In the genomic region with DNA sequence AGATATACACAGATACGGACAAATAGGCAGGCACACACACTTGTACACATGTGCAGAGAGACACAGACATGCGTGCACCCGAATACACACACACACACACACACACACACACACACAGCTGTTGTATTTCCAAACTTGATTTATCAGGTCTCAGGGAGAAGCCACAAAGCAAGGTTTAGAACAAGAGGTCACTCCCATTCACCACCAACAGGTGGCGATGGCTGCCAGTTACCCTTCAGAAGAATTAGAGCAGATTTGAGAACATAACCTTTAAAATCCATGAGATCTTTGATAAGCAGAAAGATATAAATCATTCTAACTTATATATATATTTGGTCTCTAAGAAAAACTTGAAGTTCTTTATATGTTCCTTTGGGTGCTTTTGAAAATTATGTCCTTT, we compare ENCODE assay signal across 9 mouse cellular contexts.
DNase-seq lines count a peak whose midpoint lies in the region; ATAC-seq and TF ChIP-seq lines count a peak whose summit lies in the region.
"Had no signal": no experiment of that assay in that cellular context is flagged by ENCODE, and none has a peak within 500 bp of the region (broad histone marks: within the 10 kb centered on the region; RNA-seq: fewer than 3 reads in every experiment).

No protein-coding gene starts in this region.

- peaks cover 8% of the 10 kb centered on the region; the same call in 1 of the 2 replicates for H3K27me3 ChIP-seq in heart, embryonic 11.5 days (ENCODE audit: control insufficient read depth, insufficient read depth, low read length)
- H3K27me3 ChIP-seq in hindbrain, postnatal 0 days (ENCODE audit: insufficient read depth, low read length) = no peaks in the 10 kb centered on the region
- H3K27me3 ChIP-seq in stomach, postnatal 0 days (ENCODE audit: control insufficient read depth, insufficient read depth, low read length) = no peaks in the 10 kb centered on the region
- H3K27me3 ChIP-seq: embryonic facial prominence, embryonic 15.5 days had no signal

- no peak overlapping the region for H3K4me2 ChIP-seq in heart, embryonic 11.5 days
- H3K4me2 ChIP-seq in hindbrain, postnatal 0 days (ENCODE audit: low read depth, low read length) = no peak overlapping the region
- no peak overlapping the region for H3K4me2 ChIP-seq in stomach, postnatal 0 days (replicated peaks; ENCODE audit: low read depth)
- H3K4me2 ChIP-seq: embryonic facial prominence, embryonic 15.5 days had no signal

- H3K4me1 ChIP-seq in heart, embryonic 11.5 days (ENCODE audit: control insufficient read depth, insufficient read depth, low read length) = no peaks in the 10 kb centered on the region
- no peaks in the 10 kb centered on the region for H3K4me1 ChIP-seq in hindbrain, postnatal 0 days (ENCODE audit: insufficient read depth, low read length)
- no peaks in the 10 kb centered on the region for H3K4me1 ChIP-seq in stomach, postnatal 0 days (replicated peaks; ENCODE audit: control insufficient read depth, insufficient read depth)

- no peaks in the 10 kb centered on the region for H3K9me3 ChIP-seq in heart, embryonic 11.5 days (replicated peaks; ENCODE audit: control insufficient read depth, low read length)
- no peaks in the 10 kb centered on the region for H3K9me3 ChIP-seq in hindbrain, postnatal 0 days (ENCODE audit: low read length)
- H3K9me3 ChIP-seq in stomach, postnatal 0 days (ENCODE audit: control insufficient read depth, low read length) = no peaks in the 10 kb centered on the region
- H3K9me3 ChIP-seq: embryonic facial prominence, embryonic 15.5 days had no signal

- no peak overlapping the region for H3K4me3 ChIP-seq in heart, embryonic 11.5 days (ENCODE audit: low read depth, low read length)
- no peak overlapping the region for H3K4me3 ChIP-seq in hindbrain, postnatal 0 days (ENCODE audit: low read length)
- no peak overlapping the region for H3K4me3 ChIP-seq in stomach, postnatal 0 days (ENCODE audit: low read depth, low read length)
- H3K4me3 ChIP-seq: embryonic facial prominence, embryonic 15.5 days had no signal

- no peak for ATAC-seq in heart, embryonic 11.5 days (replicated peaks; ENCODE audit: insufficient number of reproducible peaks, low FRiP score, low TSS enrichment)
- no peak for ATAC-seq in hindbrain, postnatal 0 days
- ATAC-seq in stomach, postnatal 0 days (ENCODE audit: low FRiP score, low TSS enrichment) = no peak

- WGBS in heart, embryonic 11.5 days (ENCODE audit: insufficient replicate concordance) = 52% methylated on average over 4 of the region's 4 CpGs
- 58% methylated on average over 4 of the region's 4 CpGs for WGBS in hindbrain, postnatal 0 days
- WGBS in stomach, postnatal 0 days = 38% methylated on average over 4 of the region's 4 CpGs

- peak; percentile 41 to 59 for DNase-seq in heart, postnatal 10 days
- DNase-seq in ovary, postnatal 36 days (ENCODE audit: low spot score) = peak; percentile 7
- no peak for DNase-seq in ovary, postnatal 10 days (ENCODE audit: low spot score)
- DNase-seq in adrenal gland, postnatal 36 days = peak; percentile 8 to 37
- peak; percentile 52 for DNase-seq in hindbrain, postnatal 0 days (ENCODE audit: low spot score)
- DNase-seq in stomach, postnatal 0 days (ENCODE audit: low spot score) = peak; percentile 31
- no peak for DNase-seq in thymus, postnatal 10 days (ENCODE audit: low spot score in 2 of 2)

- no peaks in the 10 kb centered on the region for H3K36me3 ChIP-seq in heart, embryonic 11.5 days (ENCODE audit: control insufficient read depth, insufficient read depth, low read length)
- H3K36me3 ChIP-seq in hindbrain, postnatal 0 days (ENCODE audit: insufficient read depth, low read length) = no peaks in the 10 kb centered on the region
- no peaks in the 10 kb centered on the region for H3K36me3 ChIP-seq in stomach, postnatal 0 days (ENCODE audit: control insufficient read depth, insufficient read depth, low read length)
- H3K36me3 ChIP-seq: embryonic facial prominence, embryonic 15.5 days had no signal

- peak; percentile 72 for TF ChIP-seq CTCF in hindbrain, postnatal 0 days (IDR thresholded peaks at IDR 0.05; ENCODE audit: low read depth)
- TF ChIP-seq CTCF in stomach, postnatal 0 days (IDR thresholded peaks at IDR 0.05; ENCODE audit: low read depth) = peak; percentile 79

- no peak overlapping the region for H3K9ac ChIP-seq in heart, embryonic 11.5 days (ENCODE audit: low read depth, low read length)
- no peak overlapping the region for H3K9ac ChIP-seq in hindbrain, postnatal 0 days (replicated peaks; ENCODE audit: low read length)
- no peak overlapping the region for H3K9ac ChIP-seq in stomach, postnatal 0 days (ENCODE audit: low read length)
- H3K9ac ChIP-seq: embryonic facial prominence, embryonic 15.5 days had no signal

- intact Hi-C loops in heart, postnatal 10 days (cut with DNase I) = loop anchor here (5.0 kb wide), 1 partner anchor 142 kb away; no protein-coding TSS in a partner anchor

- TF ChIP-seq EP300 in stomach, postnatal 0 days (optimal IDR thresholded peaks at IDR 0.05) = no peak

- H3K27ac ChIP-seq in heart, embryonic 11.5 days (ENCODE audit: low read depth, low read length) = no peak overlapping the region
- no peak overlapping the region for H3K27ac ChIP-seq in hindbrain, postnatal 0 days
- no peak overlapping the region for H3K27ac ChIP-seq in stomach, postnatal 0 days (replicated peaks)
- H3K27ac ChIP-seq: embryonic facial prominence, embryonic 15.5 days had no signal

Comparison
In these comparisons a context has a peak if more than half of its experiments do, and no peak if none do; other contexts are left out.
1. DNase-seq: peak in heart, postnatal 10 days (2 of 2), ovary, postnatal 36 days (single experiment), adrenal gland, postnatal 36 days (2 of 2), hindbrain, postnatal 0 days (single experiment) and stomach, postnatal 0 days (single experiment); none in ovary, postnatal 10 days (single experiment) and thymus, postnatal 10 days (0 of 2).